Mouse (Mus musculus) spleen, adult 2 months (tissue): ENCODE results near the gene Wdr19. TPM values are rescaled to one million over a fixed set of nuclear protein-coding genes. Genes with fewer than 3 reads are reported as not detected.

ENCODE experiments used
- DNase-seq, 2 experiments: peaks; one replicate each; pipeline versions ENCODE4 v3.0.0 to v3.0.0-alpha.2; 2012 to 2021; ENCODE audit warnings: low spot score in 2 of 2, low read depth in 1 of 2
- H3K27ac ChIP-seq: fragments of 200-500 bp; 2 replicates; pipeline ENCODE4 v1.5.1; 2012; ENCODE audit warnings: low read length, inconsistent platforms; ENCODE audit not compliant: insufficient read depth
- H3K27me3 ChIP-seq: fragments of 200-500 bp; 2 replicates; pipeline ENCODE4 v1.6.1; 2012; ENCODE audit warnings: mild to moderate bottlenecking, moderate library complexity, low read length, inconsistent platforms; ENCODE audit not compliant: control insufficient read depth, insufficient read depth
- H3K36me3 ChIP-seq: fragments of 200-500 bp; 2 replicates; pipeline ENCODE4 v1.6.1; 2012; ENCODE audit warnings: mild to moderate bottlenecking, low read length, inconsistent platforms; ENCODE audit not compliant: control insufficient read depth, insufficient read depth
- H3K4me1 ChIP-seq: fragments of 200-500 bp; 2 replicates; pipeline ENCODE4 v1.6.1; 2011; ENCODE audit warnings: inconsistent platforms; ENCODE audit not compliant: control insufficient read depth, insufficient read depth, insufficient read length
- H3K4me3 ChIP-seq: fragments of 200-500 bp; 2 replicates; pipeline ENCODE4 v1.5.1; 2011; ENCODE audit warnings: mild to moderate bottlenecking, inconsistent platforms; ENCODE audit not compliant: insufficient read depth, insufficient read length; ENCODE audit errors: extremely low read depth
- CTCF ChIP-seq: fragments of 200-500 bp; IDR thresholded peaks from 2 replicates; pipeline ENCODE4 v1.5.1; 2011; ENCODE audit warnings: mild to moderate bottlenecking, inconsistent platforms; ENCODE audit not compliant: insufficient read depth, insufficient read length, insufficient replicate concordance; ENCODE audit errors: extremely low read depth
- POLR2A ChIP-seq: fragments of 200-500 bp; IDR thresholded peaks from 2 replicates; pipeline ENCODE4 v1.6.1; 2011; ENCODE audit warnings: low read depth, low read length, inconsistent platforms
- WGBS: fragments of 180-500 bp; shearing (Covaris S2); methylation state at CpG from one replicate; pipeline ENCODE4 v1.1.7; 2018; 5-methylcytosine and 5-hydroxymethylcytosine counted together
- polyA plus RNA-seq: library from polyadenylated mRNA; depleted of rRNA; stranded (reverse); fragments of >200 nt; gene quantifications from 2 replicates; pipeline ENCODE4 v1.2.3, GENCODE M21; 2012; rRNA removed

Wdr19 gene
- 0.60 and 0.67 TPM in 2 replicates for polyA plus RNA-seq

DNA sequence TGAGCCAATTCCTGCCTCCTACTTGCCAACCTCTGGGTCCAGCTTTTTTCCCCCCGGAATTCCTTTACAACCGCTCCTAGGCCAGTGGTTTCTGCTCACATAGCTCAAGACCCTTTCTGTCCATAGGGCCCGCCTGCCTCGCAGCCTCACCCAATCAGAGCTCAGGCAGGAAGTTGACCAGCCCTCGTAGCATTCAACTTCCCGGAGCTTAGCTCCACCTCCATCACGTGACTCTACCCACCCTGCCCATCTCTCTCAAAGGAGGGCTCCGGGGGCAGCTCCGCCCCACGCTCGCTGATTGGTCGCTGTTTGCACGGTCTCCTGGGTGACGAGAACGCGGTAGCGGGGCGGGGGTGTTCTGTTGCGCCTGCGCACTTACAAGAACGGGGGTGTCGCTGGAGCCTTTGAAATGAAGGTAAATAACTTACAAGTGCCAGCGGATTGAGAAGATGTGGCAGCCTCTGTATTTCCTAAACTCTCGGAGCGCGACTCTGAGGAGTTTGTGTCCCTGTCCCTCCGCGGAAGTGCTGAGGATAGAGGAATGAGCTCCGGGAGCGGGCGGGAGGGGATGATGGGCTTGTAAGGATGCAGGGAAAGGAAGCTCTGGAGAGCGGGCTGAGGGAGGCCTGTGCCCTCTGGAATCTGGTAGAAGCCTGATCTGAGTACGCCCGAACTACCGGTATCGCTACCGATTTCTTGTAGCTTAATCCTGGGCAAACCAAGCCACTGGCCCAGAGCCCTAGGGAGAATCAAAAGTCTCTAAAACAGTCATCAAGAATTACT lies at the start of gene Wdr19:
Gene Wdr19, plus strand, starts transcription at position 351 of the 783 bp plus-strand sequence.
- Histone ChIP-seq H3K4me1 (peaks cover 5% of the 10 kb centered on the region; the same call in 1 of the 2 replicates), H3K27me3 (no peaks in the 10 kb centered on the region), H3K36me3 (no peaks in the 10 kb centered on the region), H3K4me3 (peak within 1 kb of the TSS; percentile 75), H3K27ac (0 out of 2 replicates have a peak within 1 kb of the TSS, but pooled peaks have one; percentile 13)
- TF ChIP-seq POLR2A (peak; percentile 34; the same call in 1 of the 2 replicates), CTCF (no peak)
- WGBS, result under 1% methylated on average over 37 of the region's 37 CpGs
- DNase-seq, result peak; percentile 98

DNA sequence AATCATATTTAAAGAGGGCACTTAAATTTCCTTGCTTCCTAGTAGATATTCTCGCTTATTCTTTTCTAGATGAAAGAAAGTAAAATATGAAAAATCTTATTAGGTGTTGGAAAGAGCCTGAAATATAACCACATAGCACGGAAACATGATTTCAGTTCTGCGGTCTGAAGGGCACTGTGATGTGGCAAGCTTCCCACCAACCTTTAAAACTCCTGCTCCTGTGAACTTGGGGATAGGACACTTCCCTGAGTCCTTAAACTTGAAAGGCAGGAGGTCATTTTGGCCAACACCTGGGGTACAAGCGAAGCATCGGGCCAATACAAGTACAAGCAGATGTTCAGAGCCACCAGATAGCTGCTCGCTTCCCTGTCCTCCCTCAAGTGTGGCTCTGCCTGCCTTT lies 49.8 kb upstream of the Wdr19 start:
- H3K4me3 ChIP-seq, result no peak overlapping the region
- 95% methylated on average over 6 of the region's 6 CpGs for whole genome bisulfite sequencing
- DNase-seq, result no peak
- no peak for TF ChIP-seq POLR2A
- no peak for TF ChIP-seq CTCF
- H3K27me3 ChIP-seq, result no peaks in the 10 kb centered on the region
- H3K27ac ChIP-seq, result no peak overlapping the region
- H3K4me1 ChIP-seq, result no peaks in the 10 kb centered on the region
- peaks cover 15% of the 10 kb centered on the region for H3K36me3 ChIP-seq

- H3K4me3 ChIP-seq, result no peak overlapping the region
- no peak for DNase-seq
- no peak overlapping the region for H3K27ac ChIP-seq
- no peaks in the 10 kb centered on the region for H3K27me3 ChIP-seq
- 88% methylated on average over 8 of the region's 8 CpGs for WGBS
- no peak for TF ChIP-seq CTCF
- TF ChIP-seq POLR2A, result no peak
- H3K4me1 ChIP-seq, result no peaks in the 10 kb centered on the region
- H3K36me3 ChIP-seq, result peaks cover 15% of the 10 kb centered on the region
These were observed 49.0 kb upstream of the Wdr19 start for GRCm38 (mm10) chr5:65150376-65150955.

DNA sequence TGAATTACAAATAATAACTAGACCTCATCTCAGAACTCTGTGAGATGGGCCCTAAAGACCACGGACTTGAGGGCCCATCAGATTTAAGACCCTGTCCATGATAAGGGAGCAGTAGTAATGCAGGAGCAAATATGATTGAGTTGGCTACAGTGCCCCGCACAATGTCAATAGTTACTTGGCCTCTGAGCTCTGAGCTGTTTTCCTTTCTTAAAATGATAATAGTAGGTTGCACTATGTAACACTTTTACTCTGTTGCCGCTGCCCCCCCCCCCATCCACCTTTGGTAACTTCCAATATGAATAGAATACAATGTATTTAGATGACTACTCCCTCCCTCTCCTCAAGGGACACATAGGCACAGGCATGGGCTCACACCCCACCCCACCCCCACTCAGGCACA lies 48.2 kb upstream of the Wdr19 start:
- no peaks in the 10 kb centered on the region for H3K27me3 ChIP-seq
- H3K4me3 ChIP-seq, result no peak overlapping the region
- H3K4me1 ChIP-seq, result no peaks in the 10 kb centered on the region
- TF ChIP-seq POLR2A, result no peak
- TF ChIP-seq CTCF, result no peak
- 95% methylated on average over 3 of the region's 3 CpGs for WGBS
- no peak overlapping the region for H3K27ac ChIP-seq
- peaks cover 13% of the 10 kb centered on the region for H3K36me3 ChIP-seq
- no peak for DNase-seq

DNA sequence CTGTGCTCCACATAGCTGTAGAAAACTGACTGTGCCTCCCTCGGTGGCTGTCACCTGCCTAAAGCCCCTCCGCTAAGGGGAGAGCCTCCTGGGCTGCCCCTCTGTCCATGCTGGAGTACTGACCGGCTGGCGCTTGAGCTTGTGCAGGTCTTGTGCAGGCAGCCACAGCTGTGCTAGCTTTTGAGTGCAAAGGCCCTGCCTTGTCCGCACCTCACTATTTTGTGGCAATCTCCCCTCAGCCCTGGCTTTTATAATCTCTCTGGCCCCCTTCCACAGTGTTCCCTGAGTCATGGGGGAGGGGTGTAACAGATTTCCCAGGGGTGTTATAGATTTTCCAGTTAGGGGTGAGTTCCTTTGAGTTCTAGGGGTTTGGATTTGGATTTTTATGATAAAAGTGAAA lies 47.7 kb upstream of the Wdr19 start:
- Histone ChIP-seq H3K4me3 (no peak overlapping the region), H3K36me3 (peaks cover 13% of the 10 kb centered on the region), H3K27me3 (no peaks in the 10 kb centered on the region), H3K27ac (no peak overlapping the region), H3K4me1 (no peaks in the 10 kb centered on the region)
- DNase-seq, result no peak
- 92% methylated on average over 5 of the region's 5 CpGs for WGBS
- TF ChIP-seq POLR2A, result no peak
- TF ChIP-seq CTCF, result no peak

DNA sequence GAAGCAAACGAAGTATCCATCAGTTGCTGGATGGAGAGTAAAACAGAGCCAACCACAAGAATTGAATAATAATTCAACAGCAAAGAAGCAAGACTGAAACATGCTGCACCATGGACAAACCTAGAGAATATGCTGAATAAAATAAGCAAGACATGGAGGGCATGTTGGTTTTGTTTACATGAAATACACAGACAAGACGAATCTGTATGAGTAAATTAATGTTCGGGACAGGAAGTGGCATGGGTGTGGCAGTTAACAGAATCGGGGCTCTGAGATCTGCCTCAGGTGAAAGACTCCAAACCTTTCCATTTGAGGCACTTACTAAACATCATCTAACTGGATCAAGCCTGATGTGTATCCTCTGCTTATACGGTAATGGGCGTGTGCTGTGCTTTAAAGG lies 45.2 kb upstream of the Wdr19 start:
- Histone ChIP-seq H3K36me3 (peaks cover 7% of the 10 kb centered on the region), H3K27me3 (no peaks in the 10 kb centered on the region), H3K4me1 (no peaks in the 10 kb centered on the region), H3K4me3 (no peak overlapping the region), H3K27ac (no peak overlapping the region)
- no peak for TF ChIP-seq CTCF
- no peak for TF ChIP-seq POLR2A
- 70% methylated on average over 6 of the region's 6 CpGs for whole genome bisulfite sequencing
- no peak for DNase-seq

GRCm38 (mm10) chr5:65156853-65157252 lies 42.6 kb upstream of the Wdr19 start:
- Histone ChIP-seq H3K4me1 (no peaks in the 10 kb centered on the region), H3K27me3 (no peaks in the 10 kb centered on the region), H3K36me3 (peaks cover 2% of the 10 kb centered on the region; the same call in 1 of the 2 replicates), H3K4me3 (no peak overlapping the region), H3K27ac (no peak overlapping the region)
- WGBS, result 90% methylated on average over 2 of the region's 2 CpGs
- no peak for TF ChIP-seq POLR2A
- peak; percentile 49; the same call in 1 of the 2 replicates for TF ChIP-seq CTCF
- DNase-seq, result no peak
